Mouse (Mus musculus): ENCODE measurements around the gene Ckmt1.
"Not testable (repeated sequence)": the region's sequence is repeated elsewhere in the genome, so short reads cannot be mapped to it uniquely, and the experiment has no call there.

The Ckmt1 gene

GRCm38 (mm10) chr2:121357494-121357893 is at the start of gene Ckmt1:
Gene Ckmt1 (plus strand): TSS chr2:121357714.
- DNase-seq (ENCODE audit: low read depth, low spot score), result no peak

DNA sequence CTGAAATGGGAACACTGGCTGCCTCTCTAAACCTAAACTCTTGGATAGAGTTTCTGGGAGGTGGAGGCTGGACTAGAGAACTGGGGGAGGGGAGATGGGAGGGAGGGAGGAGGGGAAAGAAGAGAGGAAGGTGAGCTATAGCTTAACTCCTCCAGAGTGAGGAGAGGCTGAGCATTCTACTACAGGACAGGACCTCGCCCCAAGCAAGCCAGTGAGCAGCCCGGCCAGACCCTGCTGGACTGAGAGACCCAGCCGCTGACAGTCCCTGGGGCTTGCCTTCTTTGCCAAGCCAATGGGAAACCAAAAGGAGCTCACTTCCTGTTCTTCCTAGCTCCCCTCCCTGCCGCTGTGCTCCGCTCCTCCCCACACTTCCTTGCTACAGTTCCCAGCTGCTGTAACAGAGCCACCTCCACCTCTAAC is 48.5 kb upstream of the Ckmt1 start:
- DNase-seq (ENCODE audit: low read depth, low spot score), result peak; percentile 23

DNA sequence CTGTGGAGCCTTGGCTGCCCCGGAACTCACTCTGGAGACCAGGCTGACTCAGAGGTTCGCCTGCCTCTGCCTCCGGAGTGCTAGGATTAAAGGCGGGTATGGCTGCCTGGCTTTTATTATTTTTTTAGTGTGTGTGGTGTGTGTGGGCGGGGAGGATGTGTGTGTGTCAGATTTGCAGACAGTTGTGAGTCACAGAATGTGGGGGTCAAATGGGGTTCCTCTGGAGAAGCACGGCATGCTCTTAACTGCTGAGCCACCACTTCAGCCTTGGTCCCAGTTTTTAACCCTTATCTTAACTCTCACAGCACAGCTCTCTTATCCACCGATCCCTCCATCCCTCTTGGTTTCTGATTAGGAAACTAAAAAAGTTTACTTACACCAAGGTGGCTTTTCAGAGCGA is 41.2 kb upstream of the Ckmt1 start:
- no peak for DNase-seq (ENCODE audit: low read depth, low spot score)

- DNase-seq (ENCODE audit: low read depth, low spot score), result no peak
Observed at GRCm38 (mm10) chr2:121323041-121323440, 34.5 kb upstream of the Ckmt1 start.

- no peak for DNase-seq (ENCODE audit: low read depth, low spot score)
Observed at GRCm38 (mm10) chr2:121323693-121324470, 33.6 kb upstream of the Ckmt1 start.

- no peak for DNase-seq (ENCODE audit: low read depth, low spot score)
Observed at GRCm38 (mm10) chr2:121329492-121329891, 28.0 kb upstream of the Ckmt1 start.

- no peak for DNase-seq (ENCODE audit: low read depth, low spot score)
Observed at GRCm38 (mm10) chr2:121339057-121339456, 18.5 kb upstream of the Ckmt1 start.

DNA sequence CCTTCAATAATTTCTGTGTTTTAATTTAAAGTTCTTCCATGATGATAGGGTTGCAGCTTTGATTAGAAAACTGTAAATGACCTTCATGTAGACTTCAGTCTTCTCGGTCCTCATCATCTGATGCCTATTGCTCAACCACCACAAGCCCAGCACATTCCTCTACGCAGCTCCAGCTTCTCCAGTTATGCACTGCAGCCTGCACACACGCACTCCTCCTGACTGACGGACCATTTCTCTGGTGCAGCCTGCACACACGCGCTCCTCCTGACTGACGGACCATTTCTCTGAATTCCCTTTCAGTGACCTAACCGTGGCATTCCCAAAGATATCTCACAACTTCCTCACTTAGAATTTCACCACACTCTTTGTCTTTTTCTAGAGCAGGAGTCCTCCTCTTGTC is 4.4 kb upstream of the Ckmt1 start:
- peak; percentile 63 for DNase-seq (ENCODE audit: low read depth, low spot score)

DNA sequence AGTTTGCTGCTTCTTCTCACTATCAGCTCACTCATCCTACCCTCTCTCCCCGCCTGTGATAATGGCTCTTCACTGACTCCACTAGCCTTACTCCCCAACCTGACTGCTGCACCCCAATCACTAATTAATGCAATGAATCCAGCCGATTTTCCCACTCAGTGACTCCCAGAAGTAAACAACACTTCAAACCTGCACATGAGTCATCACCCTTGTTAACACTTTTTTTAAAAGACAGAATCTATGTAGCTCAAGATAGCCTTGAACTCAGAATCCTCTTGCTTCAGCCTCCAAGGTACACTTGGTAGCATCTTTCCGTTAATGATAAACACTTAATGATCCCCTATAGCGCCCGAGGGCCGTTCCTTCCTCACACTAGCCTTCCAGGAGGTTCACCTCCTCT is 3.1 kb upstream of the Ckmt1 start:
- DNase-seq (ENCODE audit: low read depth, low spot score), result no peak

GRCm38 (mm10) chr2:121354820-121355592 is 2.5 kb upstream of the Ckmt1 start, which contains the start of gene Ppip5k1:
Gene Ppip5k1 (minus strand): TSS chr2:121355396.
- peak; percentile 93 for DNase-seq (ENCODE audit: low read depth, low spot score)

DNA sequence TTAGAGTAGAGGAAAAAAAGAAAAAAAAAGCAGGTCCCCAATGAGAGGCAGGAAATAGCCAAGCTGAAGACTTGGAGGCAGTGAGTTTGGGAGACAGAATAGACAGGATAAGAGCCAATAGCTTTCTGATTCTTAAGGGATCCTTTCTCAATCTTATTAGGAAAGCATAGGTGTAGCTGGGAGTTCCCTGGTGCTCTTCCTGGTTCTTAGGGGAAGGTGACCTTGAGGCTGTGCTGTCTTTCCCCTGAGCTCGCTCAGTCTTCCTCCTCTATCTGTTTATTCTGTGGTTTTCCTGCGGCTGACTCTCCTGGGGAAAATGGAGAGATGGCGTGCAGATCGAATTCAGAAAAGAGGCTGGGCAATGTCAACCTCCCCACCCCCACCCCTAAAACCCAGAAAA is 447 bp downstream of the Ckmt1 start:
- DNase-seq (ENCODE audit: low read depth, low spot score), result no peak

- no peak for DNase-seq (ENCODE audit: low read depth, low spot score)
Observed at GRCm38 (mm10) chr2:121358381-121358780, 867 bp downstream of the Ckmt1 start.

DNA sequence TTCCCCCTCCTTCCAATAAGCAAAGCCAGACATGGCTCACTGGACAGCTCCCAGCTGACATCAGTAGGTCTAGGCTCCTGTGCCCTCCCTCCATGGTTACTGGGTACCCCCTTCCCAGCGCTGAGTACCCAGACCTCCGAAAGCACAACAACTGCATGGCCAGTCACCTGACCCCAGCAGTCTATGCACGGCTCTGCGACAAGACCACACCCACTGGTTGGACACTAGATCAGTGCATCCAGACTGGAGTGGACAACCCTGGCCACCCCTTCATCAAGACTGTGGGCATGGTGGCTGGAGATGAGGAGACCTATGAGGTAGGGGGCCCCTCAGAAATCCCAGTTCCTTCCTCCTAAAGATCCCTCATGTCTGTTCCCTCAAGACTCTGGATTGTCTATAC is 1.9 kb downstream of the Ckmt1 start:
- no peak for DNase-seq (ENCODE audit: low read depth, low spot score)

GRCm38 (mm10) chr2:121363656-121364055 is 6.1 kb downstream of the Ckmt1 start:
- no peak for DNase-seq (ENCODE audit: low read depth, low spot score)

DNA sequence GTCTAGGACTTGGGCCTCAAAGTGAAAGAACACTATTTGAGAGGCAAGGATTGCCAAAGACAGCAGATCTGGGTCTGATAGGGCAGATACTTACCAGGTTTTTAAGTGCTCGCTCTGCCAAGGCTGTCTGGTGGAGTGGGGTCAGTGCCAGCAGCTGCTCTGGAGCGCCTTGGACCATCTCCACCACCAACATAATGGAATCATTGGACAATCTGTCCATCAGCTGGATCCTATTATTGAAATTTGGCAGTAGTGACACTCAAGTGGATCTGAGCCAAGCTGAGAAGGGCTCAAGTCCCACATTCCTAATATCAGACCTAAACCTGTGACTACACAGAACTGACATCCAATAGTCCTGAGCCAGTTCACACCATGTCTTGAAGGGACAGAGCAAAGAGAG is 11.3 kb downstream of the Ckmt1 start:
- DNase-seq (ENCODE audit: low read depth, low spot score), result peak; percentile 16

DNA sequence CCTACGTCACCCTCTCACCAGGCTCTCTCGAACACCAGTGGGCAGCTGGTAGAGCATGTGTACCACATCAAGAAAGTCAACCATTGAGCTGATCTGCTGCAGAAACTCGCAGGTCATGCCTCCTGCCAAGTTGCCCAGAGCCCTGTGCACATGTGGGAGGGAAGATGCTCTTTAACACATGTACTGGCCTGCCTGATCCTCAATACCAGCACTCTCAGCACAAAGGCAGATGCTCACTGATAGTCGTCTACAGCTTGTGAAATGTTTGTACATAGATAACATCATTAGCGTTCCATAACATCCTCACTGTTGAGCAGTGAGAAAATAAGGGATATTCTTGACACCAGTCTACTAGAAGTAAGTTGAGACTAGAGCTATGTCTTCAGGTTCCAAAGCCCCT is 13.4 kb downstream of the Ckmt1 start:
- no peak for DNase-seq (ENCODE audit: low read depth, low spot score)

DNA sequence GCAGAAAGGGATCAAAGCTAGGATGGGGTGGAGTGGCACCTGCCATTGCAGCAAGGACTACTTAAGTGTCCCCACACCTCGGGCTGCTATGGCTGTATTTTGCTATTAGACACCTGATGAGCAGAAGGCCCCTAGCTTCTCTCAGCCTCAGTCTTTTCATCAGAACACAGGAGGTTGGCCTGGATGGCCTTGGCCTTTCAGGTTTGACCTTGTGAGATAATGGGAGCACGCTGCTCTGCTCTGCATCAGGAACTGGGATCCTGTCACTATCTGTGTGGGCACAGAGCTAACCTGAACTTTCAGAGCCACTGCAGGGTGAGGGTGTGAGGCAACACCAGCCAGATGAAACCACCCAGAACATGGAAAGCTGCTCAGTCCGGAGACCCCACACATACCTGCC is 14.8 kb downstream of the Ckmt1 start:
- no peak for DNase-seq (ENCODE audit: low read depth, low spot score)

DNA sequence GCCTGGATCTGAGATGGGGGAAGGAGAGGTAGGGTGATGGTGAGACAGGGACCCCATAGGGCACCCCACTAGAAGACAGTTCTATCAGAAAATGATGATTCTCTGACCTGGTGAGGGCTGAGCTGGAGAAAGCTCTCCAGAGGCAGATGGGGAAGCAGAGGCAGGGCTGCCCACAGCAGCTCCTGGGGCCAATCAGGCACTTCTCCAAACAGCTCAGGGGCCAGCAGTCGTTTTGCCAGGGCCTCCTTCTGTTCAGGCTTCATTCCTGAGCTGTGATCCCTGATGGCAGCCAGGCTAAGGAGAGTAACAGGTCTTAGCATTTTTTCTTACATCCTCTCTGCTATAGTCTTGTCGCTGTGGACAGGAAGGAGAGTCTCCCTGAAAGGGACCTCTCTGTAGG is 17.3 kb downstream of the Ckmt1 start:
- DNase-seq (ENCODE audit: low read depth, low spot score), result no peak

GRCm38 (mm10) chr2:121386961-121387575 is 29.6 kb downstream of the Ckmt1 start, which contains the start of gene Strc:
Gene Strc (minus strand): TSS chr2:121387168.
- DNase-seq (ENCODE audit: low read depth, low spot score), result not testable (repeated sequence)

DNA sequence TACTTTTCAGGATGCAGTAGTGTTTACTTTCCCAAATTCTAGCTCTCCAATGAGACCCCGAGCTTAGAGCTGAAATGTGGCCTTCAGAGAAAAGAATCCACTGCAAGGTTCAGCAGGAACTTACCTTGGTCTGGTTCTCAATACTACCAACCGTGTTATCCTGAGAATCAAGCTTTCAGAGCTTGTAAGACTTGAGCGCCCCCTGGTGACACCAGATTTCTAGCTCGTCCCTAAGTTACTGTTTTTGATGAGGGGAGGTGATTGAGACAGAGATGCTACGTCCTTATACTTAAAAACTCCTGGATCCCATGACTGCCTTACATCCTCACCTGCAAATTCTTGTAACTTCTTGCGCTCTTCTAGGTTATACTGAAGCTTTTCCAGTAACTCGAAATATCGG is 39.1 kb downstream of the Ckmt1 start:
- peak; percentile 36 for DNase-seq (ENCODE audit: low read depth, low spot score)

GRCm38 (mm10) chr2:121403296-121403695 is 45.8 kb downstream of the Ckmt1 start:
- DNase-seq (ENCODE audit: low read depth, low spot score), result no peak

GRCm38 (mm10) chr2:121408160-121408559 is 50.6 kb downstream of the Ckmt1 start:
- peak; percentile 8 for DNase-seq (ENCODE audit: low read depth, low spot score)

Data from skeletal muscle tissue, adult 2 months (tissue).